Mouse (Mus musculus) layer of hippocampus, adult 9-11 months (tissue): ENCODE data around the gene Gipc3.

Source experiments
- DNase-seq: peaks from one replicate; pipeline ENCODE4 v3.0.0; 2022

Gene Gipc3

GRCm38 (mm10) chr10:81342686-81343505 is at the start of gene Gipc3:
TSS of gene Gipc3 (minus strand) at chr10:81343266.
- no peak for DNase-seq

GRCm38 (mm10) chr10:81392781-81393185 is 49.7 kb upstream of the Gipc3 start, which contains the start of gene Smim24:
TSS of gene Smim24 (plus strand) at chr10:81393051.
- DNase-seq = no peak

DNA sequence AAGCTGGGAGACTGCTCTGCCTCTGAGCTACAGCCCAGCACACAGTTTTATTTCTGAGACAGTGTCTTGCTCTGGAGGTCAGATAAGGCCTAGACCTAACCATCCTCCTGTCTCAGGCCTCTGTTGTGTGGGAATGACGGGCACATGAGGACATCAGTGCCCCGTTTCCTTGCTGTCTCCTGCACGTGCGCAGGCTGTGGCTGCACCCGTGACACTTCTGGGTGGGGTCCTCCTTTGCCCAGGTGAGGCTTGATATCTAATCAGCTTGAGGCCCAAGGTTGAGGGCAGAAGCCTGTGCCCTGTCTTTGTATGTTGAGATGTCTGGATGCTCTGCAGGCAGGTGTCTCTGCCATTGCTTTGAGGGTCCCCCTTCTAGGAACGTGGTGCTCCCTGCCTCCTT is 49.2 kb upstream of the Gipc3 start:
- no peak for DNase-seq

DNA sequence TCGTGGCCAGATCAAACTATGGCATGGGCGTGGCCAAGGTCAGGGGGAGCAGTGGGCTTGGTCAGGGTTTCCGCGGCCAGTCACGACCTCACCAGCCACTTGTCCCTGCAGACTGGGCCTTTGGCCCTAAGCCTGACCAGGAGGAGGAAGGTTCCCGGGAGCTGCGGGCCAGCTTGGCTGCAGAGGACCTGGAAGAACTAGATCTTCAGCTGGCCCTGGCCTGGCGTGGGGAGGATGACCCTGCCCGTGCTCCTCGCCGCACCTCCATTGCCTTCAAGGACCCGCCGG is 47.6 kb upstream of the Gipc3 start:
- no peak for DNase-seq

DNA sequence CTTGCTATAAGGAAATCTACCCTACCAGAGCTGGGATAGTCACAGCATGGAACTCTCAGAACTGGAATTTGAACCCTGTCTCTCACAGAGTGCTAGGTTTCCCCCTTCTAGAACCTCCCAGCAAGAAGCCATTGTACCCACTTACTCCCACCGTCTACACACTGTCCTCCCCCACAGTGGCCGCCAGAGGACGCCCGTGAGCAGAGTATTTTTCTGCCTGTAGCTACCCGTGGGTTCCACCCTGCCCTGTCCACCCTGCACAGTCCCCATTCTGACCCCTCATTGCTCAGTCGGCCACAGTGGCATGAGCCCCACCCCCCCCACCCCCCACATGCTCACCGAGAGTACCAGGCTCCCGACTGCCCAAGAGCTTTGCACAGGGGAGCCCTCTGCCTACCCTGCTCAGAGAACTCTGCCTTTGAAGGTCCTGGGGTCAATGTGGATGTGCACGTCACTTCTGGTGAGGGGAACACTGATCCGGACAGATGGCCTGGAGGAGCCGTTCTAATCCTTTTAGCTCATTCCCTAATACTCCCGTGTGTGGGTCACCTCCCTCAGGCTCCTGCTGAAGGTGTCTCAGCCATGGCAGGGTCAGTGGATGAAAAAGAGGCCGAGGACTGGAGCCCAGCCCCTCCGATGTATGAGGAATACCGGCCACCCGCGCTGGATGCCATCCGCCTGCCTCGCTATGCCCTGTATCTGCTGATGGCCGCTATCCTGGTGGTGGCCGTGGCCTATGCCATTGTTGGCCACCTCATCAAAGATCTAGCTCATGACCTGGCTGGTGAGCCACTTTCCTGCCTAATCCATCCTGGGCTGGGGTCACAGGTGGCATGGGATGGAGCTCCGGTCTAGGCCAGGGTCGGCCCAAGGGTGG is 47.0 kb upstream of the Gipc3 start:
- DNase-seq = no peak

- no peak for DNase-seq
Measured at GRCm38 (mm10) chr10:81389373-81389772, 46.3 kb upstream of the Gipc3 start.

GRCm38 (mm10) chr10:81388505-81389055 is 45.5 kb upstream of the Gipc3 start, which contains the start of gene Gm48552:
TSS of gene Gm48552 (plus strand) at chr10:81389005.
- DNase-seq = no peak

DNA sequence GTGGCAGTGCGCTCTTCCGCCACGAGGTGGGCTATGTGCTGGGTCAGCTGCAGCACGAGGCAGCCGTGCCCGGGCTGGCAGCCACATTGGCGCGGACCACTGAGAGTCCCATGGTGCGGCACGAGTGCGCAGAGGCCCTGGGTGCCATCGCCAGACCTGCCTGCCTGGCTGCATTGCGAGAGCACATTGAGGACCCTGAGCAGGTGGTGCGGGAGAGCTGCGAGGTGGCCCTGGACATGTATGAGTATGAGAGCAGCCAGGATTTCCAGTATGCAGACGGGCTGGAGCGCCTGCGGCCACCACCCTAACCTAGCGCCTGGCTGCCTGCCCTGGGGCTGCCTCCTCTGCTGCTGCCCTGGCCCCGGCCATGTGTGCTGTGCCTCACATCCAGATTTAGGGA is 44.6 kb upstream of the Gipc3 start:
- DNase-seq = no peak

- DNase-seq = no peak
Measured at GRCm38 (mm10) chr10:81385603-81386306, 42.7 kb upstream of the Gipc3 start.

- no peak for DNase-seq
Measured at GRCm38 (mm10) chr10:81384605-81384982, 41.5 kb upstream of the Gipc3 start.

GRCm38 (mm10) chr10:81383802-81384604 is 40.9 kb upstream of the Gipc3 start, which contains the start of the genes Dohh and Gm48551:
TSS of gene Dohh (plus strand) at chr10:81384428.
TSS of gene Gm48551 (plus strand) at chr10:81384466.
- DNase-seq = peak; percentile 99

DNA sequence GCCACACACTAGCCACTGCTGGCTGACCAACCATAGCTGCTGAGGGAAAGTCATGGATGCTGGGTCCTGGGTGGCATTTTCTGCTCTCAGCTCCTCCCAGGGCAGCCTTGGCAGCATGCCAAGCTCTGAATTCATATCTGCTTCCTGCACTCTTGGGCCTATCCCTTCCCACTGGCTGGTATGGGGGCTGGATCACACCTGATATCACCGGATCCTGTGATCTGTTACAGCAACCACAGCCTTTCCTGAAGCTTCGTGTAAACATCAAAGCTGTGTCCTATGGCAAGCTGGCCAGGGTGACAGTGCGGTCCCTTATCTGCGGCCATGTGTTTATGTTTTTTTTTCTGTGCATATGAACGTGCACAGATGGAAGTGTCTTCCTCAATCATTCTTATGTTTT is 39.0 kb upstream of the Gipc3 start:
- DNase-seq = no peak

DNA sequence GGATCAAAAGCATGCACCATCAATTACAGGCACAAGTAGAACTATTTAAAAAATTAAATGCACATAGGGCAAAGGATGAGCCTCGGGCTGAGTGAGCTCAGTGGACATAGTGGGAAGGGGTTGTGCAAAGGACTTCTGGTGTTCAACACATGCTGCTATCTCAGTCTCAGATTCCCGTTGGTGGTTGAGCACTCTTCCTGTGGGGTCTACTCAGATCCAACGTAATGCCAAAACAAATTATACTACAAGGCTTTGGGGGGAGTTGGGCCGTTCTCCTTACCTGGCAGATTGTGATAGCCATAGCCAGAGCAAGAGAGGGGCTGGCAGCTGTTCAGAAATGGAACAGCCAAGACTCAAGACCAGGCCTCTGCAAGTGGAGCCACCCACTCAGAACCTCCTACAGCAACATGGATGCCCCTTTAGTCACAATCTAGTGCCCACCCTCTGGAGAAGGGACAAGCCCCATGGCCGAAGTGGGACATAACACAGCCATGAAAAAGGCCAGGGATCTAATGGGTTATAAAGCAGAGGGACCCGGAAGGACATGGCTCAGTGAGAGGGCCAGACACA is 36.8 kb upstream of the Gipc3 start:
- no peak for DNase-seq

- DNase-seq = no peak
Measured at GRCm38 (mm10) chr10:81379183-81379553, 36.1 kb upstream of the Gipc3 start.

- peak; percentile 100 for DNase-seq
Measured at GRCm38 (mm10) chr10:81378553-81379182, 35.6 kb upstream of the Gipc3 start.

DNA sequence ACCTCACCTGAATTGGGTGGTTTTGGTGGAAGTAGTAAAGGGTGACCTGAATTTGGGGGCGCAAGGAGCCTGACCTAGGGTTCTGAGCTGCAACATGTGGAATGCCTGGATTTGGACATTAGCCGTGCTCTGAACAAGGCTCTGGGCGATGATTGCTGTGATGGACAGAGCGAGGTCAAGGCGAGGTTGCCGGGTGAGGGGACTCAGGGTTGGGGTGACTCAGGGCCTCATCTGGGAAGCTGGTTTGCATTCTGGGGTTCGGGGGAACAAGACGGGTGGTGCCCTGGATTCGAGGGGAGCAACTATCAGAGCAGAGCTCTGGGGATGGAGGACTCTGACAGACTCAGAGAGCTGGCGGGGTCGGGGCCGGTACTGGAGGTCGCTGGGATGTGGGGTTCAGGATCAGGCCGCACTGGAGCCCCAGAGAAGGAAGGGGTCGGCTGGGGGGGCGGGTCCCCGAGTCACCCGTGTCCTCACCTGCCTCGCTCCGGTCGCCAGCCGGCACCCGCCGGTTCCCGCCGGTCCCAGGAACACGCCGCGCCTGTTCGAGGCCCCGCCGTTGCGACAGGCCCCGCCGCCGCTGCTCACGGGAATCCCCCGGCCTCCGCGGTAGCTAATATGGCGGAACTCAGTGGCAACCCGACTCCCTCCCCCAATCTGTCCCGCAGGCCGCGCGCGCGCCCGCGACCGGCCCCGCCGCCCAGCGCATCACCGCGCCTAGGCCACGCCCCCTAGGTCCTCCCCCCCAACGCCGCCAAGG is 34.9 kb upstream of the Gipc3 start, which contains the start of gene Fzr1:
Gene Fzr1 (minus strand): TSS at position 724 of the 760 bp plus-strand sequence.
- DNase-seq = no peak

DNA sequence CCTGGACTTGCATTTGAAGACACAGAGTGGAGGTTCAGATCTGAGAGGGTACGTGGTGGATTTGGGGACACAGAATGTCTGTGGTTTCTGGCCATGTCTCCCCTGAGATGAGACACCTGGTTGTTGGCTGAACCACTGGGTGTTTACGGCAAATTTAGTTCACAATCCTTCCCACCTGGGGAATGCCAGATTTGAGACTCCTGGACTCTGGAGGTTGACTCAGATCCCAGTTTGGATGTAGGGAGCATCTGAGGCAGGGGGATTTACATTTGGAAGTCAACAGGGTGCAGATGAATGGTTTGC is 34.2 kb upstream of the Gipc3 start:
- DNase-seq = no peak

DNA sequence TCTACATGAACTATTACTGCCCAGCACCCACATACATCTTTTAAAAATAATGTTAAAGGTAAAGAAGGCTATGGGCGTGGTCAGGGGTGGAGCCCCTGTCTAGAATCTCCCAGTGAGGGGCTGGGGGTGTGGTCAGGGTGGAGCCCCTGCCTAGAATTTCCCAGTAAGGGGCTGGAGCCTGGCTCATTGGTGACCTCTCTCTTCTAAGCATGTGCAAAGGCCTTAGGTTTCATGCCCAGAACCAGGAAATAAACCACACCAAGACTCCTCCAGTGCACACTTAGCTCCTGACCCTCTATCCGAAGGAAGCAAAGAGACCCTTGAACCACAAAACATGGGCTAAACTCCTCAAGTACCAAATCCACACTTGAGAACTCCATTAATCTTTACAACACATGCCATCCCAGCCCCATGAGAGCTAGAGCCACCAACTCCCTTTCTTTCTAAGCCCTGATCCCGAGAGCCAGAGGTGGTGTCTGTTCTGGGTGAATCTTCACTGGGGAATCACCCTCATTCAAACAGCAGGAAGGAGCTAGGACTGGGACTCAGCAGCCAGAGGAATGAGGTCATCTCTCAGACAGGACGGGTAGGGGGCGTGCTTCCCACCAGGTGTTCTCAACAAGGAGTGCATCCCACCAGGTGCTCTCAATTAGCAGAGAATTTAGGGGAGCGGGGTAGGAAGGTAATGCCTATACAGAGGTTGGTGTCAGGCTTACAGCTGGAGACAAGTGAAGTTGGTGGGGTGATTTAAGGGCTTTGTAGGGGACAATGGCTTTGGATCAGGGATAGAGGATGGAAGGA is 33.7 kb upstream of the Gipc3 start:
- DNase-seq = no peak

GRCm38 (mm10) chr10:81375322-81375721 is 32.3 kb upstream of the Gipc3 start:
- no peak for DNase-seq

GRCm38 (mm10) chr10:81367207-81367495 is 24.1 kb upstream of the Gipc3 start:
- no peak for DNase-seq
